Mouse (Mus musculus) kidney, embryonic 15.5 days (tissue): ENCODE results near the gene Slc35e1. TPM values are rescaled to one million over a fixed set of nuclear protein-coding genes. Genes with fewer than 3 reads are reported as not detected.
A peak's percentile ranks its signal among the peaks of the same experiment; 100 is the strongest.

Experiments
- ATAC-seq: fragments of 200-750 bp; cut with Nextera tagmentation; replicated peaks from 2 replicates; pipeline ENCODE4 v1.8.0; 2017; ENCODE audit warnings: moderate TSS enrichment; ENCODE audit not compliant: low FRiP score
- H3K27ac ChIP-seq: fragments of 300-500 bp; sonication (generic); 2 replicates; pipeline ENCODE4 v1.5.1; 2015; ENCODE audit warnings: mild to moderate bottlenecking, inconsistent platforms
- H3K27me3 ChIP-seq: fragments of 300-500 bp; sonication (generic); 2 replicates; pipeline ENCODE4 v1.6.1; 2015; ENCODE audit warnings: inconsistent platforms
- H3K36me3 ChIP-seq: fragments of 300-500 bp; sonication (generic); 2 replicates; pipeline ENCODE4 v1.6.1; 2015; ENCODE audit warnings: inconsistent platforms
- H3K4me1 ChIP-seq: fragments of 300-500 bp; sonication (generic); 2 replicates; pipeline ENCODE4 v1.6.1; 2015; ENCODE audit warnings: inconsistent platforms
- H3K4me2 ChIP-seq: fragments of 300-500 bp; sonication (generic); 2 replicates; pipeline ENCODE4 v1.6.1; 2015; ENCODE audit warnings: moderate library complexity, mild to moderate bottlenecking, inconsistent platforms
- H3K4me3 ChIP-seq: fragments of 300-500 bp; sonication (generic); replicated peaks from 2 replicates; pipeline ENCODE4 v1.5.1; 2015; ENCODE audit warnings: mild to moderate bottlenecking, inconsistent platforms
- H3K9ac ChIP-seq: fragments of 300-500 bp; sonication (generic); 2 replicates; pipeline ENCODE4 v1.6.1; 2015; ENCODE audit warnings: mild to moderate bottlenecking, inconsistent platforms
- H3K9me3 ChIP-seq: fragments of 300-500 bp; sonication (generic); replicated peaks from 2 replicates; pipeline ENCODE4 v1.6.1; 2016; ENCODE audit warnings: inconsistent platforms
- WGBS: fragments of 180-500 bp; shearing (Covaris S2); methylation state at CpG from one replicate; pipeline ENCODE4 v1.1.7; 2015; ENCODE audit warnings: mixed read lengths; 5-methylcytosine and 5-hydroxymethylcytosine counted together
- microRNA-seq: library from miRNA; unstranded; fragments of <30 nt; microRNA quantifications from one replicate; pipeline ENCODE4, GENCODE M21; 2016
- polyA plus RNA-seq: library from polyadenylated mRNA; unstranded; fragments of >200 nt; fragmentation: Nextera tagmentation; extraction: Ambion mirVana; gene quantifications from 2 replicates; pipeline ENCODE4 v1.2.1, GENCODE M21; 2015

Slc35e1 gene
- polyA plus RNA-seq, 1 experiment from 2014 or later: 21.5 TPM

DNA sequence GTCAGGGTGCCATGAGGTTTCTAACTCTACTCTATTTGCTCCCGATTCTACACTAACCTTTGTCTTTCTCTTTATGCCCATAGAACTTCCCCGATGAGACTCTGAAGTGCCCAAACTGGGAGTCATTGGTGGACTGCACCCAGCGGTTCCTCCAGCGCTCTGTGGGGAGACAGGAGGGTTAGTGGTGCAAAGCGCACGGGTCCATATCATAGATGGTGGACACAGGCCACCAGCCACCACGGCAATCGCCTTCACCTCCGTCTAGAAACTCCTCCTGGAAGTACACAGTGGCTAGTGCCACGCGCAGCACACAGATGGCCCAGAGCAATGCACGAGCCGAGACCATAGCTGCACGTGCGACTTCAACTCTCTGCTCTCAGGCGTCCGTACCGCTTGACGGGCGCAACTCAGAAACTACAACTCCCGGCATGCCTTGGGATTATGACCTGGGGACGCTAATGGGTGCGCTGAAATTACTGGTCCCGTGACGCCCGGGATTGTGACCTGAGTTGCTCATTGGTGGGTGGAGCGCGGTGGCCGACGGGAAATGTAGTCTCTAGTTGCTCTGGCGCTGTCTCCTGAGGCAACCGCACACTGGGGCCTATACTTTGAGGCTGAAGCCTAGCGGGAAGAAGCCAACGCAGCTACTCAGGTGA is 48.9 kb downstream of the Slc35e1 start, which contains the start of the genes Calr3 and 1700030K09Rik:
Gene Calr3 (minus strand): TSS at position 533 of the 656 bp plus-strand sequence.
Gene 1700030K09Rik (plus strand): TSS at position 543 of the 656 bp plus-strand sequence.
- peak; percentile 100 for ATAC-seq
- Histone ChIP-seq H3K9ac (peak within 1 kb of the TSS; percentile 61), H3K36me3 (peaks cover 11% of the 10 kb centered on the region), H3K4me2 (peak within 1 kb of the TSS; percentile 73), H3K9me3 (no peaks in the 10 kb centered on the region), H3K27me3 (no peaks in the 10 kb centered on the region), H3K4me3 (peak within 1 kb of the TSS; percentile 50), H3K4me1 (peaks cover 19% of the 10 kb centered on the region), H3K27ac (no peak within 1 kb of the TSS)
- 6% methylated on average over 34 of the region's 34 CpGs for WGBS

- WGBS: 79% methylated on average over 8 of the region's 8 CpGs
- Histone ChIP-seq H3K27ac (no peak overlapping the region), H3K4me2 (no peak overlapping the region)
Observed at GRCm38 (mm10) chr8:72438248-72439015, 54.0 kb downstream of the Slc35e1 start.

DNA sequence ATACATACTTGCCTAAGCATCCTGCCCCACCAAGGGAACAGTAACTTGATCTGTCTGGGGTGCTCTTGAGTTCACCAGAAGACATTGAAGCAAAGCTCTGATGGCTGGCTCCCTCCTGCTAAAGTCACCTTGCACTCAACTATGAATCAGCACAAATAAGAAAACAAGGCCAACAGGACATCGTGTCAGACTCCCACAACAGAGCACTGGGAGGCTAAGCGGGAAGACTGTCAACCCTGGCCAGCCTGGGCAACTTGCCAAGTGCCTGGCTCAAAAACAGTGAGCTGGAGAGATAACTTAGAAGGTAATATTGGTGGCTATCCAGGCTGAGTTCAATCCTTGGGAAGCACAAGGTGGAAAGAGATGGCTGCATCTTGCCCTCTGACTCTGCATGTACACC is 57.5 kb downstream of the Slc35e1 start:
- Histone ChIP-seq H3K9ac (no peak overlapping the region), H3K27ac (no peak overlapping the region), H3K9me3 (no peaks in the 10 kb centered on the region), H3K4me2 (no peak overlapping the region), H3K4me1 (0 out of 2 replicates have a peak, but pooled peaks cover 3% of the 10 kb centered on the region), H3K27me3 (no peaks in the 10 kb centered on the region), H3K4me3 (no peak overlapping the region), H3K36me3 (no peaks in the 10 kb centered on the region)
- no peak for ATAC-seq
- 21% methylated on average over 2 of the region's 2 CpGs for WGBS

More at GRCm38 (mm10) chr8:72438248-72439015, 54.0 kb downstream of the Slc35e1 start:
- H3K4me3 ChIP-seq: no peak overlapping the region
- ATAC-seq: no peak
- H3K4me1 ChIP-seq: peaks cover 7% of the 10 kb centered on the region
- H3K9ac ChIP-seq: no peak overlapping the region
- no peaks in the 10 kb centered on the region for H3K36me3 ChIP-seq
- no peaks in the 10 kb centered on the region for H3K9me3 ChIP-seq
- no peaks in the 10 kb centered on the region for H3K27me3 ChIP-seq

Small RNA genes within 50 kb of the gene (microRNA-seq; reads per million reads assigned to microRNA genes)
- not detected for gene Gm28019
- not detected for gene Mir7068

Other genes with a start within 250 kb of the Slc35e1 start
- 29.0 and 30.3 TPM in 2 replicates for gene Gm10282, start 187.4 kb downstream of the Slc35e1 start, polyA plus RNA-seq
- 12.6 and 14.0 TPM in 2 replicates for gene Klf2, start 173.6 kb downstream of the Slc35e1 start, polyA plus RNA-seq
- gene Eps15l1, start 71.2 kb downstream of the Slc35e1 start, polyA plus RNA-seq: 58.4 and 64.1 TPM in 2 replicates
- gene Calr3, start 48.7 kb downstream of the Slc35e1 start, polyA plus RNA-seq: 1.5 and 1.9 TPM in 2 replicates
- gene 1700030K09Rik, start 48.7 kb downstream of the Slc35e1 start, polyA plus RNA-seq: 17.0 and 17.3 TPM in 2 replicates
- 71.5 and 77.2 TPM in 2 replicates for gene Cherp, start 17.4 kb downstream of the Slc35e1 start, polyA plus RNA-seq
- gene Med26, start 55.7 kb upstream of the Slc35e1 start, polyA plus RNA-seq: 16.2 and 18.4 TPM in 2 replicates
- gene Smim7, start 78.5 kb upstream of the Slc35e1 start, polyA plus RNA-seq: 114 and 123 TPM in 2 replicates
- 22.0 and 23.1 TPM in 2 replicates for gene Tmem38a, start 79.4 kb upstream of the Slc35e1 start, polyA plus RNA-seq
- gene Nwd1, start 154.1 kb upstream of the Slc35e1 start, polyA plus RNA-seq: 0.01 and 0.04 TPM in 2 replicates
- 158 and 160 TPM in 2 replicates for gene Sin3b, start 230.7 kb upstream of the Slc35e1 start, polyA plus RNA-seq